ENCODE assay signal across 7 mouse cellular contexts in genomic region chr5:114859253-114859652, GRCm38 (mm10). TPM values are rescaled to one million over a fixed set of nuclear protein-coding genes. Genes with fewer than 3 reads are reported as not detected.
DNase-seq lines count a peak whose midpoint lies in the region; ATAC-seq lines count a peak whose summit lies in the region.

No protein-coding gene starts in this region.

- no peak for ATAC-seq in intestine, embryonic 15.5 days
- no peak for ATAC-seq in midbrain, embryonic 12.5 days (ENCODE audit: low FRiP score, low read depth)

- DNase-seq in adrenal gland, adult 18-20 months (ENCODE audit: low spot score in 2 of 2) = peak; percentile 67 to 68
- peak; percentile 95 for DNase-seq in embryo, embryonic 10 days (ENCODE audit: low spot score)
- DNase-seq in gastrocnemius, postnatal 36 days = peak; percentile 55 to 61
- peak; percentile 79 to 84 for DNase-seq in left cerebral cortex, postnatal 14 days (ENCODE audit: low spot score in 2 of 2)
- DNase-seq in skeletal muscle tissue, adult 2 months (ENCODE audit: low read depth, low spot score) = peak; percentile 44

- 7% methylated on average over 18 of the region's 18 CpGs for WGBS in intestine, embryonic 15.5 days
- 4% methylated on average over 18 of the region's 18 CpGs for WGBS in midbrain, embryonic 12.5 days

- H3K27ac ChIP-seq in intestine, embryonic 15.5 days = no peak overlapping the region
- H3K27ac ChIP-seq in midbrain, embryonic 12.5 days (replicated peaks) = no peak overlapping the region

- H3K9ac ChIP-seq in intestine, embryonic 15.5 days = no peak overlapping the region
- H3K9ac ChIP-seq in midbrain, embryonic 12.5 days (replicated peaks) = peak overlapping the region; percentile 47; the same call in 1 of the 2 replicates

- no peaks in the 10 kb centered on the region for H3K36me3 ChIP-seq in intestine, embryonic 15.5 days
- no peaks in the 10 kb centered on the region for H3K36me3 ChIP-seq in midbrain, embryonic 12.5 days

- H3K4me3 ChIP-seq in intestine, embryonic 15.5 days (replicated peaks) = peak overlapping the region; percentile 18; the same call in 1 of the 2 replicates
- H3K4me3 ChIP-seq in midbrain, embryonic 12.5 days = peak overlapping the region; percentile 38

- no peaks in the 10 kb centered on the region for H3K9me3 ChIP-seq in intestine, embryonic 15.5 days
- no peaks in the 10 kb centered on the region for H3K9me3 ChIP-seq in midbrain, embryonic 12.5 days

- intact Hi-C loops in gastrocnemius, postnatal 36 days (cut with DNase I) = no loop called here
- intact Hi-C loops in left cerebral cortex, postnatal 14 days (cut with DNase I) = no loop called here

- H3K27me3 ChIP-seq in intestine, embryonic 15.5 days (replicated peaks) = peaks cover 7% of the 10 kb centered on the region; the same call in 1 of the 2 replicates
- H3K27me3 ChIP-seq in midbrain, embryonic 12.5 days = peaks cover 12% of the 10 kb centered on the region

- H3K4me1 ChIP-seq in intestine, embryonic 15.5 days (replicated peaks) = no peaks in the 10 kb centered on the region; the same call in 1 of the 2 replicates
- no peaks in the 10 kb centered on the region for H3K4me1 ChIP-seq in midbrain, embryonic 12.5 days

- peak overlapping the region; percentile 59 for H3K4me2 ChIP-seq in intestine, embryonic 15.5 days (replicated peaks)
- peak overlapping the region; percentile 66 for H3K4me2 ChIP-seq in midbrain, embryonic 12.5 days (replicated peaks)

RNA-seq across cellular contexts. Expression of gene Gm9936, which starts 0.8 kb away (rescaled TPM):
- total RNA-seq in adrenal gland, adult 18-20 months (2021) = not detected
- total RNA-seq in gastrocnemius, postnatal 36 days (2021) = not detected
- 0.09 and 0.14 TPM in 2 replicates for polyA plus RNA-seq in intestine, embryonic 15.5 days (2015; fragmentation: Nextera tagmentation; extraction: Ambion mirVana)
- total RNA-seq in left cerebral cortex, postnatal 14 days (2021) = 1 to 10 TPM; 1.0 to 1.5 TPM
- 0.47 and 0.71 TPM in 2 replicates for polyA plus RNA-seq in midbrain, embryonic 12.5 days (2016; fragmentation: Nextera tagmentation; extraction: Ambion mirVana)

RNA-seq across cellular contexts. Expression of gene 4930519G04Rik, which starts 5.8 kb away (rescaled TPM):
- not detected for total RNA-seq in adrenal gland, adult 18-20 months (2021)
- total RNA-seq in gastrocnemius, postnatal 36 days (2021) = not detected
- not detected in 2 replicates for polyA plus RNA-seq in intestine, embryonic 15.5 days (2015; fragmentation: Nextera tagmentation; extraction: Ambion mirVana)
- not detected for total RNA-seq in left cerebral cortex, postnatal 14 days (2021)
- polyA plus RNA-seq in midbrain, embryonic 12.5 days (2016; fragmentation: Nextera tagmentation; extraction: Ambion mirVana) = not detected in 2 replicates

RNA-seq across cellular contexts. Expression of gene 1500011B03Rik, which starts 36.0 kb away (rescaled TPM):
- 10 to 100 TPM; 27.9 to 38.5 TPM for total RNA-seq in adrenal gland, adult 18-20 months (2021)
- total RNA-seq in gastrocnemius, postnatal 36 days (2021) = 1 to 10 TPM; 4.9 to 5.2 TPM
- polyA plus RNA-seq in intestine, embryonic 15.5 days (2015; fragmentation: Nextera tagmentation; extraction: Ambion mirVana) = 69.4 and 70.6 TPM in 2 replicates
- 100 to 1,000 TPM; 170 to 179 TPM for total RNA-seq in left cerebral cortex, postnatal 14 days (2021)
- 154 and 167 TPM in 2 replicates for polyA plus RNA-seq in midbrain, embryonic 12.5 days (2016; fragmentation: Nextera tagmentation; extraction: Ambion mirVana)

RNA-seq across cellular contexts. Expression of gene Oasl2, which starts 37.5 kb away (rescaled TPM):
- 10 to 100 TPM in 1 of 2 experiments, 1 to 10 TPM in 1; 9.9 to 10.4 TPM for total RNA-seq in adrenal gland, adult 18-20 months (2021)
- total RNA-seq in gastrocnemius, postnatal 36 days (2021) = 1 to 10 TPM; 1.2 to 2.7 TPM
- 5.5 and 8.0 TPM in 2 replicates for polyA plus RNA-seq in intestine, embryonic 15.5 days (2015; fragmentation: Nextera tagmentation; extraction: Ambion mirVana)
- 1 to 10 TPM in 1 of 2 experiments, under 1 TPM in 1; 0.57 to 1.8 TPM for total RNA-seq in left cerebral cortex, postnatal 14 days (2021)
- 1.4 and 2.0 TPM in 2 replicates for polyA plus RNA-seq in midbrain, embryonic 12.5 days (2016; fragmentation: Nextera tagmentation; extraction: Ambion mirVana)

Comparison
In these comparisons a context has a peak if more than half of its experiments do, and no peak if none do; other contexts are left out.
1. DNase-seq: peak in every context shown above with its lines; median percentile 95 in embryo, embryonic 10 days; 82 in left cerebral cortex, postnatal 14 days; 68 in adrenal gland, adult 18-20 months; 58 in gastrocnemius, postnatal 36 days; 44 in skeletal muscle tissue, adult 2 months.
2. RNA of gene 1500011B03Rik, which starts 36.0 kb away (total RNA-seq): 170 to 179 TPM in left cerebral cortex, postnatal 14 days and 27.9 to 38.5 TPM in adrenal gland, adult 18-20 months; 4.9 to 5.2 TPM in gastrocnemius, postnatal 36 days; every median in the first group is over 4 times any median in the second.